Mouse (Mus musculus) brain, embryonic 18.5 days (tissue): ENCODE data around the gene Vps8.

Experiments
- DNase-seq: peaks from one replicate; pipeline ENCODE4 v3.0.0-alpha.2; 2012; ENCODE audit warnings: low read depth, low spot score

The Vps8 gene

GRCm38 (mm10) chr16:21422645-21423545 lies at the start of gene Vps8:
TSS of gene Vps8 (plus strand) at chr16:21423118.
- DNase-seq = peak; percentile 82

GRCm38 (mm10) chr16:21373316-21373960 lies 49.5 kb upstream of the Vps8 start:
- DNase-seq = no peak

- no peak for DNase-seq
Observed at GRCm38 (mm10) chr16:21374067-21374466, 48.9 kb upstream of the Vps8 start.

- no peak for DNase-seq
Observed at GRCm38 (mm10) chr16:21375147-21375546, 47.8 kb upstream of the Vps8 start.

- DNase-seq = no peak
Observed at GRCm38 (mm10) chr16:21376316-21376715, 46.6 kb upstream of the Vps8 start.

- DNase-seq = no peak
Observed at GRCm38 (mm10) chr16:21376949-21377604, 45.8 kb upstream of the Vps8 start.

- no peak for DNase-seq
Observed at GRCm38 (mm10) chr16:21377605-21377968, 45.3 kb upstream of the Vps8 start.

- no peak for DNase-seq
Observed at GRCm38 (mm10) chr16:21381469-21381868, 41.4 kb upstream of the Vps8 start.

- DNase-seq = no peak
Observed at GRCm38 (mm10) chr16:21382152-21382911, 40.6 kb upstream of the Vps8 start.

- no peak for DNase-seq
Observed at GRCm38 (mm10) chr16:21385926-21386881, 36.7 kb upstream of the Vps8 start.

GRCm38 (mm10) chr16:21389316-21389715 lies 33.6 kb upstream of the Vps8 start:
- no peak for DNase-seq

GRCm38 (mm10) chr16:21390744-21391143 lies 32.2 kb upstream of the Vps8 start:
- no peak for DNase-seq

- DNase-seq = no peak
Observed at GRCm38 (mm10) chr16:21392099-21392498, 30.8 kb upstream of the Vps8 start.

- peak; percentile 70 for DNase-seq
Observed at GRCm38 (mm10) chr16:21392517-21393112, 30.3 kb upstream of the Vps8 start.

- no peak for DNase-seq
Observed at GRCm38 (mm10) chr16:21395546-21395945, 27.4 kb upstream of the Vps8 start.

GRCm38 (mm10) chr16:21397681-21398080 lies 25.2 kb upstream of the Vps8 start:
- no peak for DNase-seq

GRCm38 (mm10) chr16:21398345-21399051 lies 24.4 kb upstream of the Vps8 start:
- DNase-seq = no peak

- no peak for DNase-seq
Observed at GRCm38 (mm10) chr16:21399942-21400341, 23.0 kb upstream of the Vps8 start.

GRCm38 (mm10) chr16:21402068-21402467 lies 20.9 kb upstream of the Vps8 start:
- no peak for DNase-seq
